Mouse (Mus musculus): ENCODE measurements around the gene Lpcat3.

Lpcat3 gene

GRCm38 (mm10) chr6:124738511-124739023 lies 75.7 kb downstream of the Lpcat3 start, which contains the start of gene Ptpn6:
Gene Ptpn6, minus strand, starts transcription at chr6:124738714.
- DNase-seq (ENCODE audit: low read depth, low spot score) = peak; percentile 97

GRCm38 (mm10) chr6:124739231-124739796 lies 76.5 kb downstream of the Lpcat3 start:
- DNase-seq (ENCODE audit: low read depth, low spot score) = no peak

- no peak for DNase-seq (ENCODE audit: low read depth, low spot score)
These were observed 77.5 kb downstream of the Lpcat3 start for GRCm38 (mm10) chr6:124740211-124740887.

GRCm38 (mm10) chr6:124740888-124741761 lies 78.3 kb downstream of the Lpcat3 start, which contains the start of gene Grcc10:
Gene Grcc10, minus strand, starts transcription at chr6:124741374.
- peak; percentile 99 for DNase-seq (ENCODE audit: low read depth, low spot score)

- DNase-seq (ENCODE audit: low read depth, low spot score) = no peak
These were observed 79.0 kb downstream of the Lpcat3 start for GRCm38 (mm10) chr6:124741842-124742241.

GRCm38 (mm10) chr6:124742839-124743514 lies 80.2 kb downstream of the Lpcat3 start:
- no peak for DNase-seq (ENCODE audit: low read depth, low spot score)

- DNase-seq (ENCODE audit: low read depth, low spot score) = no peak
These were observed 80.8 kb downstream of the Lpcat3 start for GRCm38 (mm10) chr6:124743647-124744046.

- no peak for DNase-seq (ENCODE audit: low read depth, low spot score)
These were observed 82.0 kb downstream of the Lpcat3 start for GRCm38 (mm10) chr6:124744755-124745321.

GRCm38 (mm10) chr6:124745490-124746295 lies 82.9 kb downstream of the Lpcat3 start:
- peak; percentile 99 for DNase-seq (ENCODE audit: low read depth, low spot score)

GRCm38 (mm10) chr6:124746296-124746605 lies 83.4 kb downstream of the Lpcat3 start:
- DNase-seq (ENCODE audit: low read depth, low spot score) = no peak

GRCm38 (mm10) chr6:124746654-124747632 lies 84.1 kb downstream of the Lpcat3 start:
- DNase-seq (ENCODE audit: low read depth, low spot score) = no peak

- no peak for DNase-seq (ENCODE audit: low read depth, low spot score)
These were observed 87.6 kb downstream of the Lpcat3 start for GRCm38 (mm10) chr6:124750405-124750804.

- peak; percentile 66 for DNase-seq (ENCODE audit: low read depth, low spot score)
These were observed 91.0 kb downstream of the Lpcat3 start for GRCm38 (mm10) chr6:124753861-124754260.
